Comparison of ENCODE assay signal across 8 mouse cellular contexts in the genomic region with DNA sequence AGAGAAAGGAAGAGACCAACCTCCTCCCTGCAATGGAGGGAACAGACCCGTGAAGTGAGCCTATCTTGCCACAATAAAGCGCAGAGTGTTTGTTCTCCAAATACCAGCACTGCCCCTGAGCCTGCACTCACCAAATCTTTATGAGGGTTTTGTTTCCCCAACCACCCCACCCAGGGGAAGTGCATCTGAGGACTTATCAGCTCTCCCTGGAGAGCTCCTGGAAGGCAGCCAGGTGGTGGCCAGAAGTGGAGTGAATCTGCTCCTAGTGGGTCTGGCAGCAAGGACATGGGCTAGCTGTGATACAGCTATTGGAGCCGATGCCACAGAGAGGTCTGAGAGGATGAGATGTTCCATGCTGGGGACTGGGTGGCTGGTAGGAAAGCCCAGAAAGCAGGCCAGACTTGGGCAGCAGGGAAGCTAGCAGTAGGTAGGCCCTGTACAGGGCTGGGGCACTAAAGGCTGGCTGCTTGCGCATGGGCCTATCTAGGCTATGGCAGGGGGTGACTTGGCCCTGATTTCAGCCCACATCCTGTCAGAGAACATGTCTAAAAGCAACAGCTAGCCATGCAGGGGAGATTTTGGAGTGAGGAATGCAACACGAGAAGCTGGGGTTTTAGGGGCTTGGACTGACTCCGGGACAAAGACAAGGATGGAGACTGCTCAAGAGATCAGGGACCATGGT.
A peak's percentile ranks its signal among the peaks of the same experiment; 100 is the strongest.
DNase-seq lines count a peak whose midpoint lies in the region; ATAC-seq lines count a peak whose summit lies in the region.

No protein-coding gene starts in this region.

- H3K27ac ChIP-seq in heart, embryonic 11.5 days (ENCODE audit: low read depth, low read length) = peak overlapping the region; percentile 29; the same call in 1 of the 2 replicates
- H3K27ac ChIP-seq in midbrain, embryonic 13.5 days = no peak overlapping the region

- ATAC-seq in heart, embryonic 11.5 days (replicated peaks; ENCODE audit: insufficient number of reproducible peaks, low FRiP score, low TSS enrichment) = peak; percentile 27
- peak; percentile 63 for ATAC-seq in megakaryocyte-erythroid progenitor cell, adult 5-6 weeks (replicated peaks; ENCODE audit: low FRiP score, low TSS enrichment, poor library complexity, severe bottlenecking)
- no peak for ATAC-seq in midbrain, embryonic 13.5 days

- 0 out of 2 replicates have a peak overlapping the region, but pooled peaks have one; percentile 14 for H3K4me2 ChIP-seq in heart, embryonic 11.5 days
- H3K4me2 ChIP-seq in midbrain, embryonic 13.5 days (replicated peaks) = no peak overlapping the region

- H3K9ac ChIP-seq in heart, embryonic 11.5 days (ENCODE audit: low read depth, low read length) = no peak overlapping the region
- no peak overlapping the region for H3K9ac ChIP-seq in midbrain, embryonic 13.5 days (replicated peaks)

- H3K36me3 ChIP-seq in heart, embryonic 11.5 days (ENCODE audit: control insufficient read depth, insufficient read depth, low read length) = no peaks in the 10 kb centered on the region
- no peaks in the 10 kb centered on the region for H3K36me3 ChIP-seq in midbrain, embryonic 13.5 days

- peaks cover 45% of the 10 kb centered on the region for H3K27me3 ChIP-seq in heart, embryonic 11.5 days (ENCODE audit: control insufficient read depth, insufficient read depth, low read length)
- H3K27me3 ChIP-seq in midbrain, embryonic 13.5 days = no peaks in the 10 kb centered on the region

- 37% methylated on average over 6 of the region's 6 CpGs for WGBS in heart, embryonic 11.5 days (ENCODE audit: insufficient replicate concordance)
- 74% methylated on average over 6 of the region's 6 CpGs for WGBS in midbrain, embryonic 13.5 days

- no peaks in the 10 kb centered on the region for H3K9me3 ChIP-seq in heart, embryonic 11.5 days (replicated peaks; ENCODE audit: control insufficient read depth, low read length)
- no peaks in the 10 kb centered on the region for H3K9me3 ChIP-seq in midbrain, embryonic 13.5 days

- no peak overlapping the region for H3K4me3 ChIP-seq in heart, embryonic 11.5 days (ENCODE audit: low read depth, low read length)
- no peak overlapping the region for H3K4me3 ChIP-seq in midbrain, embryonic 13.5 days (replicated peaks)

- peak; percentile 79 for DNase-seq in 416B (ENCODE audit: low read depth)
- DNase-seq in adrenal gland, postnatal 10 days = peak; percentile 85
- DNase-seq in kidney, postnatal 14 days = peak; percentile 81
- no peak for DNase-seq in right cerebral cortex, postnatal 36 days (ENCODE audit: low spot score in 2 of 2)
- no peak for DNase-seq in frontal cortex, adult 2 months (ENCODE audit: extremely low spot score in 1 of 2, low spot score in 1 of 2)

- peaks cover 56% of the 10 kb centered on the region for H3K4me1 ChIP-seq in heart, embryonic 11.5 days (ENCODE audit: control insufficient read depth, insufficient read depth, low read length)
- peaks cover 19% of the 10 kb centered on the region for H3K4me1 ChIP-seq in midbrain, embryonic 13.5 days (replicated peaks)

Comparison
In these comparisons a context has a peak if more than half of its experiments do, and no peak if none do; other contexts are left out.
1. DNase-seq: peak in 416B (single experiment), adrenal gland, postnatal 10 days (single experiment) and kidney, postnatal 14 days (single experiment); none in right cerebral cortex, postnatal 36 days (0 of 2) and frontal cortex, adult 2 months (0 of 2).